Mouse (Mus musculus): ENCODE measurements at regions not wholly inside any gene's neighbourhood (a gene's known extent, or its start where the extent isn't known, plus 50 kb on each side); places are given as distances from the start of the nearest gene placed in this dataset.

- Histone ChIP-seq H3K36me3 (ENCODE audit: insufficient read depth, low read length) (no peaks in the 10 kb centered on the region), H3K9ac (replicated peaks; ENCODE audit: low read length, poor library complexity, severe bottlenecking) (no peak overlapping the region), H3K4me1 (ENCODE audit: insufficient read depth, low read length) (no peaks in the 10 kb centered on the region), H3K27me3 (ENCODE audit: insufficient read depth, low read length) (no peaks in the 10 kb centered on the region), H3K4me3 (ENCODE audit: low read depth, low read length) (no peak overlapping the region), H3K4me2 (ENCODE audit: low read depth, low read length, poor library complexity, severe bottlenecking) (no peak overlapping the region), H3K27ac (ENCODE audit: low read depth, low read length) (no peak overlapping the region), H3K9me3 (ENCODE audit: low read length) (no peaks in the 10 kb centered on the region)
- peak; percentile 54 for DNase-seq (ENCODE audit: low spot score)
- no peak for ATAC-seq (ENCODE audit: low FRiP score)
- TF ChIP-seq CTCF (IDR thresholded peaks at IDR 0.05), result peak; percentile 75
- 79% methylated on average over 1 of the region's 1 CpGs for WGBS
Measured at GRCm38 (mm10) chr11:7568484-7568883, 354.8 kb upstream of the Igfbp3 start.

GRCm38 (mm10) chr11:7562029-7562428, 348.3 kb upstream of the Igfbp3 start:
- H3K36me3 ChIP-seq (ENCODE audit: insufficient read depth, low read length), result no peaks in the 10 kb centered on the region
- 44% methylated on average over 2 of the region's 2 CpGs for WGBS

DNA sequence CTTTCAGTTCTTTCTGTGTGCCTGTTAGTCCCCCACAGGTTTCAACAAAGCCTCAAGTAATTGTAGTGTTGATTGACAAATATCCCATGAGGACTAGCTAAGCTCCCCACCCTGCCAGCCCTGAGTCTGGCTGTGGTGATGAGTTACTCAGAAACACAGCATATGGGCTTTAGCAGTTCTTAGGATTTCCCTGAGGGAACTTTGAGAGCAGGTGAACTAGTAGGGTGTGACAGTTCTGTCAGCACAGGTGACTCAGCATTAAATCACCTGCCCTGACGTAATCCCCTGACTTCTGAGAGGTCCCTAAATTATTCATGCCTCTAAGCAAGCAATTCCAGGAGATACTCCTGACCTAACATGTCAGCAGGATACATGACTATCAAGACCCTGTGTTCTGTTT, 347.7 kb upstream of the Igfbp3 start:
- no peak for ATAC-seq (ENCODE audit: low FRiP score)
- H3K36me3 ChIP-seq (ENCODE audit: insufficient read depth, low read length), result no peaks in the 10 kb centered on the region
- 57% methylated on average over 1 of the region's 1 CpGs for WGBS

More at GRCm38 (mm10) chr11:7562029-7562428, 348.3 kb upstream of the Igfbp3 start:
- H3K27me3 ChIP-seq (ENCODE audit: insufficient read depth, low read length), result no peaks in the 10 kb centered on the region
- no peaks in the 10 kb centered on the region for H3K9me3 ChIP-seq (ENCODE audit: low read length)
- no peak overlapping the region for H3K4me2 ChIP-seq (ENCODE audit: low read depth, low read length, poor library complexity, severe bottlenecking)
- no peak overlapping the region for H3K9ac ChIP-seq (replicated peaks; ENCODE audit: low read length, poor library complexity, severe bottlenecking)
- ATAC-seq (ENCODE audit: low FRiP score) (no peak), DNase-seq (ENCODE audit: low spot score) (no peak)
- no peak overlapping the region for H3K4me3 ChIP-seq (ENCODE audit: low read depth, low read length)
- no peak for TF ChIP-seq CTCF (IDR thresholded peaks at IDR 0.05)
- H3K4me1 ChIP-seq (ENCODE audit: insufficient read depth, low read length), result no peaks in the 10 kb centered on the region
- H3K27ac ChIP-seq (ENCODE audit: low read depth, low read length), result no peak overlapping the region

GRCm38 (mm10) chr11:7555613-7556274, 342.0 kb upstream of the Igfbp3 start:
- Histone ChIP-seq H3K4me3 (ENCODE audit: low read depth, low read length) (no peak overlapping the region), H3K36me3 (ENCODE audit: insufficient read depth, low read length) (no peaks in the 10 kb centered on the region), H3K4me1 (ENCODE audit: insufficient read depth, low read length) (no peaks in the 10 kb centered on the region), H3K9me3 (ENCODE audit: low read length) (no peaks in the 10 kb centered on the region), H3K27ac (ENCODE audit: low read depth, low read length) (no peak overlapping the region), H3K27me3 (ENCODE audit: insufficient read depth, low read length) (no peaks in the 10 kb centered on the region), H3K4me2 (ENCODE audit: low read depth, low read length, poor library complexity, severe bottlenecking) (no peak overlapping the region), H3K9ac (replicated peaks; ENCODE audit: low read length, poor library complexity, severe bottlenecking) (no peak overlapping the region)
- 86% methylated on average over 6 of the region's 6 CpGs for WGBS
- no peak for TF ChIP-seq CTCF (IDR thresholded peaks at IDR 0.05)
- DNase-seq (ENCODE audit: low spot score) (no peak), ATAC-seq (ENCODE audit: low FRiP score) (no peak)

More for the DNA sequence above, 347.7 kb upstream of the Igfbp3 start:
- no peak for TF ChIP-seq CTCF (IDR thresholded peaks at IDR 0.05)
- Histone ChIP-seq H3K27me3 (ENCODE audit: insufficient read depth, low read length) (no peaks in the 10 kb centered on the region), H3K27ac (ENCODE audit: low read depth, low read length) (no peak overlapping the region), H3K4me1 (ENCODE audit: insufficient read depth, low read length) (no peaks in the 10 kb centered on the region), H3K4me2 (ENCODE audit: low read depth, low read length, poor library complexity, severe bottlenecking) (no peak overlapping the region), H3K9ac (replicated peaks; ENCODE audit: low read length, poor library complexity, severe bottlenecking) (no peak overlapping the region), H3K4me3 (ENCODE audit: low read depth, low read length) (no peak overlapping the region), H3K9me3 (ENCODE audit: low read length) (no peaks in the 10 kb centered on the region)
- DNase-seq (ENCODE audit: low spot score), result no peak

- no peak overlapping the region for H3K27ac ChIP-seq (ENCODE audit: low read depth, low read length)
- no peak for DNase-seq (ENCODE audit: low spot score)
- no peak overlapping the region for H3K4me3 ChIP-seq (ENCODE audit: low read depth, low read length)
- no peak for TF ChIP-seq CTCF (IDR thresholded peaks at IDR 0.05)
- 82% methylated on average over 3 of the region's 3 CpGs for WGBS
- H3K9ac ChIP-seq (replicated peaks; ENCODE audit: low read length, poor library complexity, severe bottlenecking), result no peak overlapping the region
- H3K9me3 ChIP-seq (ENCODE audit: low read length), result no peaks in the 10 kb centered on the region
- H3K4me1 ChIP-seq (ENCODE audit: insufficient read depth, low read length), result no peaks in the 10 kb centered on the region
- no peak for ATAC-seq (ENCODE audit: low FRiP score)
- H3K27me3 ChIP-seq (ENCODE audit: insufficient read depth, low read length), result no peaks in the 10 kb centered on the region
- no peaks in the 10 kb centered on the region for H3K36me3 ChIP-seq (ENCODE audit: insufficient read depth, low read length)
- no peak overlapping the region for H3K4me2 ChIP-seq (ENCODE audit: low read depth, low read length, poor library complexity, severe bottlenecking)
Measured at GRCm38 (mm10) chr11:7552154-7552553, 338.4 kb upstream of the Igfbp3 start.

DNA sequence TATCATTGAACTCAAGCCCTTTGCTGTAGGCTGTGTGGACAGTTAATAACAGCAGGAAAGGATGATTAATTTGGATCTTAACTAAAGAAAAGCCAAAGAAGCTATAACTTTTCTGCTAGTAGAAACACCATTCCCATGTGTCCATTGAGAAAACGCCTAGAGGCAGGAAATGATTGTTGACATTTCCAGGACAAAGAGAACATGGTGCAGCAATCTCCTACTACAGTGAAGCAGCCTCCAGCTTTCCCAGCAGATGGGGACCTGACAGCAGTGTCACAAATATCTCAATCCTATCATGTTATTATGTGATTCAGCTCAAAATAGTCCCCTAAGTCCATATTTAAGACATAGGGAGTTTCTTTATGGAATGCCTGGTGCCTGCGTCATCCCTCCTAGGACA, 334.1 kb upstream of the Igfbp3 start:
- Histone ChIP-seq H3K4me2 (ENCODE audit: low read depth, low read length, poor library complexity, severe bottlenecking) (no peak overlapping the region), H3K27ac (ENCODE audit: low read depth, low read length) (no peak overlapping the region), H3K27me3 (ENCODE audit: insufficient read depth, low read length) (no peaks in the 10 kb centered on the region), H3K9me3 (ENCODE audit: low read length) (no peaks in the 10 kb centered on the region), H3K4me1 (ENCODE audit: insufficient read depth, low read length) (no peaks in the 10 kb centered on the region), H3K36me3 (ENCODE audit: insufficient read depth, low read length) (no peaks in the 10 kb centered on the region), H3K9ac (replicated peaks; ENCODE audit: low read length, poor library complexity, severe bottlenecking) (no peak overlapping the region), H3K4me3 (ENCODE audit: low read depth, low read length) (no peak overlapping the region)
- WGBS, result 78% methylated on average over 2 of the region's 2 CpGs
- ATAC-seq (ENCODE audit: low FRiP score) (no peak), DNase-seq (ENCODE audit: low spot score) (no peak)
- TF ChIP-seq CTCF (IDR thresholded peaks at IDR 0.05), result no peak
